Mouse (Mus musculus) retina, embryonic 14.5 days (tissue): ENCODE measurements around the gene Arl3.
A peak's percentile ranks its signal among the peaks of the same experiment; 100 is the strongest.

ENCODE experiments used
- DNase-seq: peaks from one replicate; pipeline ENCODE4 v3.0.0-alpha.2; 2015; ENCODE audit warnings: low spot score

The Arl3 gene

DNA sequence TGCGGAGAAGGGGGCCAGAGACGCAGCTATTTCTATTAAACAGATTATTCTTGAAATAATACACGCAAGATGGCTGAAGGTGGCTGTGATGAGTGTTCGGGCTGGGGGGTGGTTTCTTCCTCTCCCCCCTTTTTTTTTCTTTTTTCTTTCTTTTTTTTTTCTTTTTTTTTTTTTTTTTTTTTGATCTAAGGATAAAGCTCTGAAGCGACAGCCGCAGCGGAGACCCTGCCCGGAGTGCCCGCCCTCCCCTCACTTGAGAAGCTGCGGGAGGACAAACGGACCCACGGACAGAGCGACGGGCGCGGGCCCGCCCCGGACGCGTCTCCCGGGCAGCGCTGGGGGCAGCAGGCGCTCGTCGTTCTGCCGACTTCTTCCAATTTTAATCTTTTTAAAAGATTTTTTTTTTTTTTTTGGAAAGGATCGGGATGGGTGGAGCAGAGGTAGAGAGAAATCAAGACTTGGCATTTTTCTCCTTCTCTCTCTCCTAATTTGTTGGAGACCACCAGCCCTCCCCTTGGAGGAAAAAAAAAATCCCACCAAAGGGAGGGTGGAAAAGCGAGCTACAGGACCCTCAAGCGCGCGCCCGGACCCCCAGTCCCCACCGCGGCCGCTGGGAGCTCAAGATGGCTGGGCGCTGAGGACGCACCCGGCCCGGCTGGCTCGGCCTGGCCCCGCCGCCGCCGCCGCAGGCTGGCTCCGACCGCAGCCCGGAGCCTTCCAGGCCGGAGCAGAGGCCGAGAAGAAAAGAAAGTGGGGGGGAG, 72.2 kb downstream of the Arl3 start:
- peak; percentile 79 for DNase-seq

DNA sequence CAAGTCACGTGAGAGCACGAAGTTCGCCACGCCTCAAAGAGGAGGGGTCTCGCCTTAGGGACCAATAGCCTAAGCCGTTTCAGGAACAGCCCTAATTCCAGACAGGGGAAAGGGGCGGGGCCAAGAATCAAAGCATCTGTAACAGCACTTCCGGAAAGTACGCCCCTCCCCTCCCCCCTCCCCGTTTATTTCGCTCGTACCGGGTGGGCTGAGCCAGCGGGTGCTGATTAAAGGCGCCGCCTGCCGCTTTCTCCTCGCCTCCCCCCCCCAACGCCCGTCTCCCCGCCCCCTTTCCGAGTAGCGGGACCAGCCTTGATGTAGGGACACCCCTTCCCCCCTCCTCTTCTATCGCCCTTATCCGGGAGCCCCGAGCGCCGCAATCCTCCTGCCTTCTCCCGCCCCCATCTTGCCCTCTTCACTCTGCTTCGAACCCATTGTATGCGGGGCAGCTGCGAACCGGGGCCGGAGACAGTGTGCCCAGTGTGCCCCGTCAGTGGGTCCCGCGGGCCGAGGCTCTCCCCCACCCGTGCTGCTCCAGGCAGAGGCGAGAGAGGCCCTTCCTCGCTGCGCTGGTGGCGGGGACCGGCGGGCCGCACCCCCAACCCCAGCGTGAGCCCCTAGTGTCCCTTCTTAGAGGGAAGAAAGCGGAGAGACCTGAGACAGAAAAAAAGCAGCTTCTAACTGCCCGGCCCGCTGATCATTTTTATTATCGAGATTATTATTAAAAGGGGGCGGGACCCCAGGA, 73.0 kb downstream of the Arl3 start:
- peak; percentile 100 for DNase-seq

DNA sequence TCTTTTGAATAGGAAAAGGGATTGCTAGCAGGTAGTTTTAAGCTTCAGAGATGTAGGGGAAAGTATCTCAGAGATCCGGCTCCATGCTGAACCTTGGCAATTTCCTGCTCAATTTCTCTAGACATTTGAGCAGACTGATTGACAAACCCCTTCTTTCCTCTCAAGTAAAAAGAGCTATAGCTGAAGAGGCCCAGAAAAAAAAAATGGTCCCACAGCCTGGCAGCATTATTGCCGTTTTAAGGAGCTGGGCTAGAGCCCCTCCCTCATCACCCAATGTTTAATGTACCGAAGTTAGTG, 73.5 kb downstream of the Arl3 start:
- no peak for DNase-seq

GRCm38 (mm10) chr19:46497230-46497629, 75.8 kb downstream of the Arl3 start:
- no peak for DNase-seq

- DNase-seq = no peak
Observed at GRCm38 (mm10) chr19:46495136-46495535, 77.9 kb downstream of the Arl3 start.

DNA sequence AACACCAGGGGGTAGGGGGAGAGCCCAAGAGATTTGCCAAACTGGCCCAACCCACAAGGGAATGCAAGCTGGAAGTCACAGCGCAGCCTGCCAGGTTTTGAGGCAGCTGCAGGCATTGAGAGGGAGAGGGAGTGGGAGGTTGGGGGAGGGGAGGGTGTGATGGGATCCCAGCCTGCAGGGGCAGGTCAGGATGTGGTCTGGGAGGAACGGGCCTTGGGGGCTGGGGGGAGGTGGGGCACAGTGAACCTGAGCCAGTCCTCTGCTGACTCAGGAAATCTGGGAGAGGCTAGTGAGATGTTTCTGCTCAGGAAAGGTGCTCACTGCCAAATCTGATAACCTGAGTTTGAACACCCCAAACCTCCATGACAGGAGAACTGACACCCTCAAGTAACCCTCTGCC, 82.4 kb downstream of the Arl3 start:
- DNase-seq = peak; percentile 30

GRCm38 (mm10) chr19:46489448-46489847, 83.5 kb downstream of the Arl3 start:
- DNase-seq = no peak

DNA sequence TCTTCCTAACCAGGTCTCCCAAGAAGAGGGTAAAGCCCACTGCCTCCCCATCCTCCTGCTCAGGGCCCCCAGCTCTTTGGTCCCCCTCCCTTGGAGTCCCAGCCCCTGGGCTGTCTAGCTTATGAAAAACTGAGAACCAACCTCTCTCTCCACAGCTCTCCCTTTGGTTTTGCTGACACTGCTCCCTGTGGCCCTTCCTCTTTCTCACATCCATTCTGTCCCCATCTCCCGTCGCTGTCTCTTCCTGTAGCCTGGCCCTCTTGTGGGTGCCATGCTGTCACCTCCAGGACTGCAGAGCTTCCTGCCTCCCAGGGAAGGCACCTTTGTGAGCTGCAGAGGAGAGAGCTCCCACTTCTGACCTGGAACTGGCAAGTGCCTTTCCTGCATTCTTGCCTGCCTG, 86.3 kb downstream of the Arl3 start:
- no peak for DNase-seq

DNA sequence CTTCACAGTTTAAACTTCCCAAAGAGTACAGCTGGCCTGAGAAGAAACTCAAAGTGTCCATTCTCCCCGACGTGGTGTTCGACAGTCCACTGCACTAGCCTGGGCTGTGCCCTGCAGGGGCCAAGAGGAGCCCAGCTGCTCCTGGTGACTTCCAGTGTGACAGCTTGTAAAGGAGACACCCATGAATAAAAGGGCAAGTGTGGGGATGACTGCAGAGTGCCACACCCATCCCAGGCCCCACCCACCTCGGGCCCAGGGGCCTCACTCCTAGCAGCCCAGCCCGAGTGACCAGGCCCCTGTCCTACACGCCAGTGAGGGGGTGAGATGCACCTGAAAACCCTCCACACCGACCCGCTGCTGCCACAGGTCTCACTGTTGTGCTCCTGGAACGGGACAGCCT, 87.2 kb downstream of the Arl3 start:
- DNase-seq = no peak

- DNase-seq = no peak
Observed at GRCm38 (mm10) chr19:46484518-46484917, 88.5 kb downstream of the Arl3 start.

DNA sequence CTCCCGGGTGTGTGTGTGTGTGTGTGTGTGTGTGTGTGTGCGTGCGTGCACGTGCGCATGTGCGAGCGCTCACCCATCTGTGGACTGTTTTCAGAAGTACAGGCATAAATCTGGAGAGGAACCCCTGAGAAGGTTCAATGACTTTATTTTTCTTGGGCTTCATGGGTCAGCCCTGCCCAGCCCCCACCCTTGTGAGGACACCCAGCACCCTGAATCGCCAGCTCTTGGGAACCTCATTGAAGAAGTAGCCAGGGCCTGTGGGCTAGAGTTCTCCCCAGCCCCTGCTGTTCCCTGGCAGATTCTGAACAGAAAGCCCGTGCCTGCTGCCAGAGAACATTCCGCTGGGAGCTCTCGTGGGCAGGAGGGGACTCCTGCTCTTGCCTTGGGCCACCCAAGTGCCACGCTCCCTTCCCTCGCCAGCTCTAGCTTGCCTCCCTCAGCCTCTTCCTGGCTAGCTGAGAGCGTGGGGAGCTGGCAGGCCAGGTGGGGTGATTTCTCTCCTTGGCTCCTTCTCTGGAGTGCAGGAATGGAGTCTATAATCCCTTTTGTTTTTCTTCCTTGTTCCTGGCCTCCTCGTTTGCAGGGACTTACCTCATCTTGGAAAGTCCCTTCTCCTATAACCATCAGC, 89.2 kb downstream of the Arl3 start:
- DNase-seq = no peak

GRCm38 (mm10) chr19:46482896-46483516, 90.0 kb downstream of the Arl3 start:
- DNase-seq = peak; percentile 49

- no peak for DNase-seq
Observed at GRCm38 (mm10) chr19:46481756-46482155, 91.2 kb downstream of the Arl3 start.

DNA sequence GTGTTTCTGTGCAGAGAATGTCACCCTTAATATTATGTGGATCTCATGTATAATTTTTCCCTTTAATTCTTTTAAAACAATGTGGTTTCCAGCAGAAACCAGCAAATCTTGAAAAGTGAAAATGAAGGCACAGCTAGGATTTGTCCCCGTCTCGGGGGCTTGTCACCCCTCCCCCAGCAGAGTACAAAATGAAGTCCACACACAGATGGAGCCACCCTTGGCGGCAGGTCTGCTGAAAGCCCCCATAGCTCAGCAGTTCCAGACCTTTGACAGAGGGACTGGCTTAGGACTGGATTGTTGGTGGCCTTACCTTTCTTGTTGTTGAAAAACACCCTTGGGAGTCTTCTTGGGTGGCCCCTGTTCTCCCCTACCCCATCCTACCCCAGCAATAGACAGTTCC, 91.6 kb downstream of the Arl3 start:
- no peak for DNase-seq
